Mouse (Mus musculus) stomach, embryonic 16.5 days (tissue): ENCODE results near the gene Plpp2. TPM values are rescaled to one million over a fixed set of nuclear protein-coding genes. Genes with fewer than 3 reads are reported as not detected.

Experiments used
- ATAC-seq: fragments of 200-750 bp; cut with Nextera tagmentation; 2 replicates; pipeline ENCODE4 v1.8.0; 2017; ENCODE audit warnings: moderate number of reproducible peaks, moderate TSS enrichment; ENCODE audit not compliant: insufficient read depth, low FRiP score
- H3K27ac ChIP-seq: fragments of 300-500 bp; sonication (generic); 2 replicates; pipeline ENCODE4 v1.5.1; 2014; ENCODE audit warnings: low read length
- H3K27me3 ChIP-seq: fragments of 300-500 bp; sonication (generic); 2 replicates; pipeline ENCODE4 v1.6.1; 2014; ENCODE audit warnings: low read length, control low read depth, mixed read lengths; ENCODE audit not compliant: control insufficient read depth, insufficient read depth
- H3K36me3 ChIP-seq: fragments of 300-500 bp; sonication (generic); 2 replicates; pipeline ENCODE4 v1.6.1; 2014; ENCODE audit warnings: low read length; ENCODE audit not compliant: control insufficient read depth, insufficient read depth
- H3K4me1 ChIP-seq: fragments of 300-500 bp; sonication (generic); 2 replicates; pipeline ENCODE4 v1.6.1; 2014; ENCODE audit warnings: low read length, control low read depth, mixed read lengths; ENCODE audit not compliant: control insufficient read depth, insufficient read depth
- H3K4me2 ChIP-seq: fragments of 300-500 bp; sonication (generic); 2 replicates; pipeline ENCODE4 v1.6.1; 2014; ENCODE audit warnings: low read depth, low read length, mixed read lengths
- H3K4me3 ChIP-seq: fragments of 300-500 bp; sonication (generic); replicated peaks from 2 replicates; pipeline ENCODE4 v1.5.1; 2014; ENCODE audit warnings: mild to moderate bottlenecking, low read length
- H3K9ac ChIP-seq: fragments of 300-500 bp; sonication (generic); 2 replicates; pipeline ENCODE4 v1.6.1; 2014; ENCODE audit warnings: low read length
- H3K9me3 ChIP-seq: fragments of 300-500 bp; sonication (generic); replicated peaks from 2 replicates; pipeline ENCODE4 v1.6.1; 2016; ENCODE audit warnings: low read length, control low read depth; ENCODE audit not compliant: control insufficient read depth
- WGBS: fragments of 180-500 bp; shearing (Covaris S2); extraction: QIAGEN DNeasy Blood & Tissue Kit; methylation state at CpG from one replicate; pipeline ENCODE4 v1.1.7; 2014; 5-methylcytosine and 5-hydroxymethylcytosine counted together
- polyA plus RNA-seq: library from polyadenylated mRNA; unstranded; fragments of >200 nt; fragmentation: Nextera tagmentation; extraction: Ambion mirVana; gene quantifications from 2 replicates; pipeline ENCODE4 v1.2.1, GENCODE M21; 2015

The Plpp2 gene
- polyA plus RNA-seq, 1 experiment from 2014 or later, result 69.9 TPM

- Histone ChIP-seq H3K27me3 (no peaks in the 10 kb centered on the region), H3K27ac (no peak overlapping the region), H3K36me3 (peaks cover 6% of the 10 kb centered on the region; the same call in 1 of the 2 replicates), H3K9me3 (no peaks in the 10 kb centered on the region), H3K9ac (no peak overlapping the region), H3K4me3 (no peak overlapping the region), H3K4me1 (no peaks in the 10 kb centered on the region; the same call in 1 of the 2 replicates), H3K4me2 (no peak overlapping the region)
- whole genome bisulfite sequencing, result 82% methylated on average over 3 of the region's 3 CpGs
- ATAC-seq, result no peak
Observed at GRCm38 (mm10) chr10:79528081-79528480, 5.5 kb downstream of the Plpp2 start.

GRCm38 (mm10) chr10:79527453-79527845 is 6.1 kb downstream of the Plpp2 start:
- Histone ChIP-seq H3K27me3 (no peaks in the 10 kb centered on the region), H3K9me3 (no peaks in the 10 kb centered on the region), H3K4me3 (no peak overlapping the region), H3K36me3 (peaks cover 6% of the 10 kb centered on the region; the same call in 1 of the 2 replicates), H3K4me1 (no peaks in the 10 kb centered on the region; the same call in 1 of the 2 replicates), H3K4me2 (no peak overlapping the region), H3K9ac (no peak overlapping the region), H3K27ac (no peak overlapping the region)
- ATAC-seq, result no peak
- WGBS, result 89% methylated on average over 6 of the region's 6 CpGs

GRCm38 (mm10) chr10:79526661-79527452 is 6.7 kb downstream of the Plpp2 start:
- Histone ChIP-seq H3K4me1 (no peaks in the 10 kb centered on the region; the same call in 1 of the 2 replicates), H3K27ac (no peak overlapping the region), H3K9ac (no peak overlapping the region), H3K9me3 (no peaks in the 10 kb centered on the region), H3K4me3 (no peak overlapping the region), H3K4me2 (no peak overlapping the region), H3K27me3 (no peaks in the 10 kb centered on the region), H3K36me3 (peaks cover 6% of the 10 kb centered on the region; the same call in 1 of the 2 replicates)
- no peak for ATAC-seq
- 84% methylated on average over 12 of the region's 12 CpGs for WGBS

- H3K4me3 ChIP-seq, result no peak overlapping the region
- ATAC-seq, result no peak
- no peaks in the 10 kb centered on the region for H3K4me1 ChIP-seq
- no peak overlapping the region for H3K9ac ChIP-seq
- H3K4me2 ChIP-seq, result no peak overlapping the region
- H3K9me3 ChIP-seq, result no peaks in the 10 kb centered on the region
- H3K27ac ChIP-seq, result no peak overlapping the region
- peaks cover 6% of the 10 kb centered on the region; the same call in 1 of the 2 replicates for H3K36me3 ChIP-seq
- no peaks in the 10 kb centered on the region for H3K27me3 ChIP-seq
- 88% methylated on average over 8 of the region's 8 CpGs for WGBS
Observed at GRCm38 (mm10) chr10:79525456-79526325, 7.9 kb downstream of the Plpp2 start.

- H3K9me3 ChIP-seq, result no peaks in the 10 kb centered on the region
- H3K4me1 ChIP-seq, result no peaks in the 10 kb centered on the region
- H3K27me3 ChIP-seq, result no peaks in the 10 kb centered on the region
- H3K4me3 ChIP-seq, result no peak overlapping the region
- H3K4me2 ChIP-seq, result no peak overlapping the region
- 80% methylated on average over 1 of the region's 1 CpGs for whole genome bisulfite sequencing
- H3K36me3 ChIP-seq, result peaks cover 6% of the 10 kb centered on the region; the same call in 1 of the 2 replicates
- no peak for ATAC-seq
- no peak overlapping the region for H3K9ac ChIP-seq
- H3K27ac ChIP-seq, result no peak overlapping the region
Observed at GRCm38 (mm10) chr10:79524433-79524832, 9.2 kb downstream of the Plpp2 start.

- Histone ChIP-seq H3K27ac (no peak overlapping the region), H3K4me3 (no peak overlapping the region), H3K27me3 (no peaks in the 10 kb centered on the region), H3K9me3 (no peaks in the 10 kb centered on the region), H3K36me3 (no peaks in the 10 kb centered on the region), H3K4me1 (no peaks in the 10 kb centered on the region), H3K9ac (no peak overlapping the region), H3K4me2 (no peak overlapping the region)
- no peak for ATAC-seq
- 78% methylated on average over 2 of the region's 2 CpGs for WGBS
Observed at GRCm38 (mm10) chr10:79506709-79507108, 26.9 kb downstream of the Plpp2 start.

GRCm38 (mm10) chr10:79502830-79503644 is 30.6 kb downstream of the Plpp2 start:
- H3K27me3 ChIP-seq, result no peaks in the 10 kb centered on the region
- H3K36me3 ChIP-seq, result no peaks in the 10 kb centered on the region
- H3K9me3 ChIP-seq, result no peaks in the 10 kb centered on the region
- no peak overlapping the region for H3K4me3 ChIP-seq
- no peaks in the 10 kb centered on the region for H3K4me1 ChIP-seq
- no peak overlapping the region for H3K4me2 ChIP-seq
- WGBS, result 60% methylated on average over 6 of the region's 6 CpGs
- no peak for ATAC-seq
- H3K9ac ChIP-seq, result no peak overlapping the region
- no peak overlapping the region for H3K27ac ChIP-seq

- WGBS, result 29% methylated on average over 2 of the region's 2 CpGs
- Histone ChIP-seq H3K36me3 (no peaks in the 10 kb centered on the region), H3K4me3 (no peak overlapping the region), H3K4me2 (no peak overlapping the region), H3K9ac (no peak overlapping the region), H3K27me3 (no peaks in the 10 kb centered on the region), H3K4me1 (no peaks in the 10 kb centered on the region), H3K27ac (no peak overlapping the region), H3K9me3 (no peaks in the 10 kb centered on the region)
- no peak for ATAC-seq
Observed at GRCm38 (mm10) chr10:79496701-79497288, 36.8 kb downstream of the Plpp2 start.
